Mouse (Mus musculus) adrenal gland, adult 8-10 months (tissue): Measurements from ENCODE around the gene Isoc2a. TPM values are rescaled to one million over a fixed set of nuclear protein-coding genes. Genes with fewer than 3 reads are reported as not detected.

Source experiments
- DNase-seq: peaks from one replicate; pipeline ENCODE4 v3.0.0; 2022
- total RNA-seq, 4 experiments: library from RNA; stranded (reverse); gene quantifications; 2 replicates each; pipeline ENCODE4 v1.2.4; 2022

Isoc2a gene
- total RNA-seq, 4 experiments from 2014 or later = 21.8 to 38.6 (median 30.3) TPM

GRCm38 (mm10) chr7:4942673-4943072 is 65.7 kb downstream of the Isoc2a start:
- DNase-seq = no peak

GRCm38 (mm10) chr7:4943223-4943815 is 66.4 kb downstream of the Isoc2a start:
- DNase-seq = peak; percentile 91

Other genes with a start within 250 kb of the Isoc2a start
- 10 to 100 TPM in 2 of 4 experiments, 1 to 10 TPM in 2; 6.6 to 14.2 (median 9.5) TPM for gene Tmem86b, start 245.7 kb upstream of the Isoc2a start, total RNA-seq
- 100 to 1,000 TPM in 1 of 4 experiments, 10 to 100 TPM in 3; 97.9 to 103 (median 98.5) TPM for gene Ppp6r1, start 218.1 kb upstream of the Isoc2a start, total RNA-seq
- 10 to 100 TPM; 43.1 to 66.5 (median 50.5) TPM for gene Hspbp1, start 192.1 kb upstream of the Isoc2a start, total RNA-seq
- gene Brsk1, start 186.5 kb upstream of the Isoc2a start, total RNA-seq = 1 to 10 TPM; 4.2 to 8.0 (median 7.4) TPM
- gene Tmem150b, start 151.9 kb upstream of the Isoc2a start, total RNA-seq = 1 to 10 TPM in 1 of 4 experiments, under 1 TPM in 3; 0.49 to 1.1 (median 0.73) TPM
- gene Kmt5c, start 137.0 kb upstream of the Isoc2a start, total RNA-seq = 10 to 100 TPM; 31.0 to 59.8 (median 43.8) TPM
- gene Cox6b2, start 124.1 kb upstream of the Isoc2a start, total RNA-seq = 10 to 100 TPM in 1 of 4 experiments, 1 to 10 TPM in 3; 5.1 to 10.3 (median 9.1) TPM
- not detected for gene Fam71e2, start 105.9 kb upstream of the Isoc2a start, total RNA-seq
- under 1 TPM; 0.28 to 0.37 (median 0.32) TPM for gene Il11, start 94.3 kb upstream of the Isoc2a start, total RNA-seq
- not detected for gene Tmem190, start 94.2 kb upstream of the Isoc2a start, total RNA-seq
- 10 to 100 TPM in 2 of 4 experiments, 1 to 10 TPM in 2; 7.2 to 11.8 (median 10.1) TPM for gene Tmem238, start 87.5 kb upstream of the Isoc2a start, total RNA-seq
- gene Rpl28, start 84.3 kb upstream of the Isoc2a start, total RNA-seq = 100 to 1,000 TPM; 593 to 922 (median 693) TPM
- gene Ube2s, start 64.6 kb upstream of the Isoc2a start, total RNA-seq = 100 to 1,000 TPM in 3 of 4 experiments, 10 to 100 TPM in 1; 96.8 to 127 (median 118) TPM
- 1 to 10 TPM; 2.0 to 5.6 (median 4.0) TPM for gene Shisa7, start 32.5 kb upstream of the Isoc2a start, total RNA-seq
- 10 to 100 TPM; 14.0 to 28.7 (median 19.1) TPM for gene Isoc2b, start 6.9 kb upstream of the Isoc2a start, total RNA-seq
- gene Gm36210, start 29.4 kb downstream of the Isoc2a start, total RNA-seq = under 1 TPM in 1 of 4 experiments, not detected in 3; 0.26 TPM
- gene Zfp628, start 38.1 kb downstream of the Isoc2a start, total RNA-seq = 10 to 100 TPM; 14.4 to 20.6 (median 16.2) TPM
- gene Nat14, start 44.9 kb downstream of the Isoc2a start, total RNA-seq = 10 to 100 TPM in 2 of 4 experiments, 1 to 10 TPM in 2; 8.5 to 13.3 (median 10.4) TPM
- 1 to 10 TPM; 1.7 to 4.5 (median 2.2) TPM for gene Ssc5d, start 48.6 kb downstream of the Isoc2a start, total RNA-seq
- 1 to 10 TPM in 2 of 4 experiments, under 1 TPM in 1, not detected in 1; 0.45 to 2.1 (median 1.8) TPM for gene Sbk2, start 87.3 kb downstream of the Isoc2a start, total RNA-seq
- gene Sbk3, start 94.0 kb downstream of the Isoc2a start, total RNA-seq = under 1 TPM; 0.15 to 0.74 (median 0.34) TPM
- 10 to 100 TPM; 19.1 to 29.6 (median 27.4) TPM for gene Zfp579, start 119.0 kb downstream of the Isoc2a start, total RNA-seq
- 10 to 100 TPM; 10.0 to 15.2 (median 12.0) TPM for gene Zfp524, start 137.3 kb downstream of the Isoc2a start, total RNA-seq
- gene Fiz1, start 137.5 kb downstream of the Isoc2a start, total RNA-seq = 10 to 100 TPM; 18.9 to 25.7 (median 23.3) TPM
- 1 to 10 TPM in 1 of 4 experiments, not detected in 3; 1.5 TPM for gene Gm44973, start 138.3 kb downstream of the Isoc2a start, total RNA-seq
- 10 to 100 TPM; 25.0 to 38.6 (median 30.3) TPM for gene Zfp865, start 143.2 kb downstream of the Isoc2a start, total RNA-seq
- 1 to 10 TPM; 2.9 to 5.6 (median 3.8) TPM for gene Ccdc106, start 143.4 kb downstream of the Isoc2a start, total RNA-seq
- under 1 TPM in 1 of 4 experiments, not detected in 3; 0.34 TPM for gene 4632433K11Rik, start 157.0 kb downstream of the Isoc2a start, total RNA-seq
- gene Zfp784, start 161.3 kb downstream of the Isoc2a start, total RNA-seq = 1 to 10 TPM; 4.3 to 7.8 (median 6.0) TPM
- gene Zfp580, start 174.4 kb downstream of the Isoc2a start, total RNA-seq = 1 to 10 TPM; 5.4 to 9.7 (median 8.5) TPM
- gene U2af2, start 185.0 kb downstream of the Isoc2a start, total RNA-seq = 100 to 1,000 TPM; 135 to 214 (median 168) TPM
- gene Epn1, start 203.1 kb downstream of the Isoc2a start, total RNA-seq = 100 to 1,000 TPM; 124 to 175 (median 142) TPM
- gene Rfpl4, start 239.8 kb downstream of the Isoc2a start, total RNA-seq = under 1 TPM in 3 of 4 experiments, not detected in 1; 0.31 to 0.54 (median 0.31) TPM
- 1 to 10 TPM in 2 of 4 experiments, under 1 TPM in 2; 0.32 to 2.0 (median 1.1) TPM for gene Rasl2-9, start 248.8 kb downstream of the Isoc2a start, total RNA-seq